Mouse (Mus musculus) embryonic facial prominence, embryonic 11.5 days (tissue): Measurements from ENCODE around the gene Nck2. TPM values are rescaled to one million over a fixed set of nuclear protein-coding genes. Genes with fewer than 3 reads are reported as not detected.
A peak's percentile ranks its signal among the peaks of the same experiment; 100 is the strongest.

Experiments used
- ATAC-seq: fragments of 200-750 bp; cut with Nextera tagmentation; replicated peaks from 2 replicates; pipeline ENCODE4 v1.8.0; 2017; ENCODE audit warnings: low read depth; ENCODE audit not compliant: insufficient number of reproducible peaks, low FRiP score, low TSS enrichment
- DNase-seq: peaks from one replicate; pipeline ENCODE4 v3.0.0-alpha.2; 2015; ENCODE audit warnings: low spot score
- H3K27ac ChIP-seq: fragments of 300-500 bp; sonication (generic); replicated peaks from 2 replicates; pipeline ENCODE4 v1.5.1; 2014; ENCODE audit warnings: mild to moderate bottlenecking, low read depth, low read length, control low read depth
- H3K27me3 ChIP-seq: fragments of 300-500 bp; sonication (generic); 2 replicates; pipeline ENCODE4 v1.6.1; 2014; ENCODE audit warnings: mild to moderate bottlenecking, low read length, moderate library complexity, mixed read lengths; ENCODE audit not compliant: control insufficient read depth, insufficient read depth
- H3K36me3 ChIP-seq: fragments of 300-500 bp; sonication (generic); replicated peaks from 2 replicates; pipeline ENCODE4 v1.6.1; 2014; ENCODE audit warnings: low read depth, mild to moderate bottlenecking, low read length, moderate library complexity, mixed read lengths; ENCODE audit not compliant: control insufficient read depth, insufficient read depth
- H3K4me1 ChIP-seq: fragments of 300-500 bp; sonication (generic); 2 replicates; pipeline ENCODE4 v1.6.1; 2014; ENCODE audit warnings: low read length, mixed read lengths; ENCODE audit not compliant: control insufficient read depth, insufficient read depth
- H3K4me2 ChIP-seq: fragments of 300-500 bp; sonication (generic); 2 replicates; pipeline ENCODE4 v1.6.1; 2014; ENCODE audit warnings: low read depth, mild to moderate bottlenecking, control low read depth, low read length, moderate library complexity
- H3K4me3 ChIP-seq: fragments of 300-500 bp; sonication (generic); 2 replicates; pipeline ENCODE4 v1.5.1; 2014; ENCODE audit warnings: low read depth, low read length, control low read depth
- H3K9ac ChIP-seq: fragments of 300-500 bp; sonication (generic); replicated peaks from 2 replicates; pipeline ENCODE4 v1.6.1; 2014; ENCODE audit warnings: mild to moderate bottlenecking, control low read depth, low read length
- H3K9me3 ChIP-seq: fragments of 300-500 bp; sonication (generic); replicated peaks from 2 replicates; pipeline ENCODE4 v1.6.1; 2016; ENCODE audit warnings: mild to moderate bottlenecking, low read length, inconsistent platforms, mixed read lengths; ENCODE audit not compliant: control insufficient read depth
- WGBS: fragments of 180-500 bp; shearing (Covaris S2); extraction: QIAGEN DNeasy Blood & Tissue Kit; methylation state at CpG from one replicate; pipeline ENCODE4 v1.1.7; 2014; 5-methylcytosine and 5-hydroxymethylcytosine counted together
- polyA plus RNA-seq: library from polyadenylated mRNA; unstranded; fragments of >200 nt; fragmentation: Nextera tagmentation; extraction: Ambion mirVana; gene quantifications from 2 replicates; pipeline ENCODE4 v1.2.1, GENCODE M21; 2014

Nck2 gene
- polyA plus RNA-seq, 1 experiment from 2014 or later: 40.8 TPM

DNA sequence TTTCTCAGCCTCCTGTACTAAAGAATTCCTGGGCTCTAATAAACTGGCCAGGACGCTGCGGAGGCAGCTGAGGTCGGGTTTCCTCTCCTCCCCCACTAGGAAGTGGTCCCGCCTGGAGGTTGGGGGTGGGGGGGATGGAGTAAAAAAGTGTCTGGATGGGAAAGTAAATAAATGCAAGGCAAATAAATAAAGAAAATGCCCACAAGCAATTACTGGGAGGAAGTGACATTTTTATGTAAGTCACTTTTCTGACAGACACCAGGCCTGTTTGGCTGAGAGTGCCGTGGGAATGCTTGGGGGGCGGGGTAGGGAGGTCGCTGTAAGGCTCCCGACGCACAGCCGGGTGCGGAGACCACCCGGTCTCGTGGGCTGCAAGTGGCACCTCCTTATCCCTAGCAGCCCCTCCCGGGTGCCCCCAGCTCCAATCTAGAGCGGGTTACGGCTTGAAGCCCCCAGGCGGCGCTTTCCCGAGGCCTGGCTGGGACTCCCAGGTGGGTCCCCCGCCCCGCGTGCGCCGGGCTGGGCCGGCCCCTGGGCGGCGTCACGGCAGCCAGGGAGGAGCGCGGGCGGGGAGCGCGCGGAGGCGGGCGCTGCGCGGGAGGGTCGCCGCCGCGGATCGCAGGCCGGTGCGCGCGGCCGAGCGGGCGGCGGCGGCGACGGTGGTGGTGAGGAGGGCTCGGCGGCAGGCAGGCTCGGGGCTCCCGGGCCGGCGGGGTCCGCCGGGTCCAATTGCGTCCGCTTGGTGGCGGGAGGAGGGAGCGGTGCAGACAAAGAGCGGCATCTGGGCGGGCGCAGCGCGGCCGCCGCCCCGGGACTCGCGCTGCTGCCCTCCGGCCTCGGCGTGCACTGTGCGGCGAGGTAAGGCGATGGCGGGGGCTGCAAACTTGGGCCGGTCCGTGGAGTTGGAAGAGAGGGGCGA is 1.1 kb downstream of the Nck2 start:
- Histone ChIP-seq H3K27me3 (no peaks in the 10 kb centered on the region), H3K4me3 (peak overlapping the region; percentile 98), H3K4me1 (no peaks in the 10 kb centered on the region), H3K9me3 (no peaks in the 10 kb centered on the region), H3K9ac (peak overlapping the region; percentile 98), H3K36me3 (no peaks in the 10 kb centered on the region), H3K27ac (peak overlapping the region; percentile 94), H3K4me2 (peak overlapping the region; percentile 74)
- peak; percentile 92 for DNase-seq
- under 1% methylated on average over 83 of the region's 86 CpGs for WGBS
- peak; percentile 92 for ATAC-seq

DNA sequence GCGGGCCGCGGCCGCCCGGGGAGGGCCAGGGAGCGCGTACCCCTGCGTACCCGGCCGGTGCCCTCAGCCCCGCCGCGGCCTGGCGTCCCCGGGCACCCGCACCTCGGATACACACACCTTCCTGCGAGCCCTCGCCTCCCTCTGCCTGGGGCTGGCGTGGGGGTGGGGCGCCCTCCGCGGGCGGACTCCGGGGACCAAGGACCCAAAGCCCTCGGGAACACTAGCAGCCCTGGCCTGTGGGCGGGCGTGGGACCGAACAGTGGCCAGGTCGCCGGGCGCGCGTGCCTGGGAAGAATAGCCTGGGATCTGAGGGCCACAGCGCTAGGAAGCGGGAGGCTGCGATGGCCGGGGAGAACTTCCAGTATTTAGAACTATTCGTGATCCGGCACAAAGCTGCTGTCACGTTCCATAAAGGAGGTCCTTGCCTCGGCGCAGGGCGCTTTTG is 1.7 kb downstream of the Nck2 start:
- Histone ChIP-seq H3K9me3 (no peaks in the 10 kb centered on the region), H3K36me3 (no peaks in the 10 kb centered on the region), H3K27ac (peak overlapping the region; percentile 94), H3K9ac (peak overlapping the region; percentile 98), H3K4me3 (peak overlapping the region; percentile 98), H3K27me3 (no peaks in the 10 kb centered on the region), H3K4me1 (no peaks in the 10 kb centered on the region), H3K4me2 (peak overlapping the region; percentile 74)
- DNase-seq (peak; percentile 61), ATAC-seq (peak; percentile 48)
- WGBS: under 1% methylated on average over 43 of the region's 44 CpGs

GRCm38 (mm10) chr1:43446731-43447601 is 2.6 kb downstream of the Nck2 start:
- Histone ChIP-seq H3K4me2 (peak overlapping the region; percentile 74), H3K9ac (peak overlapping the region; percentile 98), H3K4me3 (peak overlapping the region; percentile 98), H3K27ac (peak overlapping the region; percentile 94; the same call in 1 of the 2 replicates), H3K9me3 (no peaks in the 10 kb centered on the region), H3K4me1 (no peaks in the 10 kb centered on the region), H3K36me3 (no peaks in the 10 kb centered on the region), H3K27me3 (no peaks in the 10 kb centered on the region)
- WGBS: 19% methylated on average over 16 of the region's 16 CpGs
- ATAC-seq (0 out of 2 replicates have a peak, but pooled peaks have one; percentile 0), DNase-seq (peak; percentile 66)

- 35% methylated on average over 9 of the region's 9 CpGs for WGBS
- no peak overlapping the region for H3K27ac ChIP-seq
- H3K9ac ChIP-seq: peak overlapping the region; percentile 14; the same call in 1 of the 2 replicates
Observed at GRCm38 (mm10) chr1:43447602-43448287, 3.4 kb downstream of the Nck2 start.

GRCm38 (mm10) chr1:43450811-43451210 is 6.4 kb downstream of the Nck2 start:
- DNase-seq: no peak
- Histone ChIP-seq H3K36me3 (no peaks in the 10 kb centered on the region), H3K27me3 (no peaks in the 10 kb centered on the region), H3K4me2 (no peak overlapping the region), H3K9me3 (no peaks in the 10 kb centered on the region), H3K27ac (no peak overlapping the region), H3K4me1 (no peaks in the 10 kb centered on the region), H3K9ac (no peak overlapping the region), H3K4me3 (no peak overlapping the region)
- WGBS: 84% methylated on average over 1 of the region's 1 CpGs
- no peak for ATAC-seq

More at GRCm38 (mm10) chr1:43447602-43448287, 3.4 kb downstream of the Nck2 start:
- Histone ChIP-seq H3K36me3 (no peaks in the 10 kb centered on the region), H3K4me2 (peak overlapping the region; percentile 74), H3K4me1 (no peaks in the 10 kb centered on the region), H3K4me3 (peak overlapping the region; percentile 98), H3K9me3 (no peaks in the 10 kb centered on the region), H3K27me3 (no peaks in the 10 kb centered on the region)
- DNase-seq (peak; percentile 41), ATAC-seq (no peak)

- H3K9me3 ChIP-seq: no peaks in the 10 kb centered on the region
- H3K36me3 ChIP-seq: no peaks in the 10 kb centered on the region
- no peak overlapping the region for H3K4me3 ChIP-seq
- H3K4me2 ChIP-seq: no peak overlapping the region
- no peaks in the 10 kb centered on the region for H3K27me3 ChIP-seq
- 83% methylated on average over 3 of the region's 3 CpGs for WGBS
- H3K27ac ChIP-seq: no peak overlapping the region
- H3K4me1 ChIP-seq: no peaks in the 10 kb centered on the region
- no peak overlapping the region for H3K9ac ChIP-seq
- no peak for ATAC-seq
- no peak for DNase-seq
Observed at GRCm38 (mm10) chr1:43453683-43454082, 9.3 kb downstream of the Nck2 start.

GRCm38 (mm10) chr1:43454741-43455140 is 10.4 kb downstream of the Nck2 start:
- Histone ChIP-seq H3K27me3 (no peaks in the 10 kb centered on the region), H3K4me1 (no peaks in the 10 kb centered on the region), H3K4me3 (no peak overlapping the region), H3K36me3 (no peaks in the 10 kb centered on the region), H3K27ac (no peak overlapping the region), H3K9ac (no peak overlapping the region), H3K9me3 (no peaks in the 10 kb centered on the region), H3K4me2 (no peak overlapping the region)
- ATAC-seq (no peak), DNase-seq (no peak)
- 86% methylated on average over 8 of the region's 8 CpGs for WGBS
